Mouse (Mus musculus): ENCODE results near the gene Cd79a. TPM values are rescaled to one million over a fixed set of nuclear protein-coding genes. Genes with fewer than 3 reads are reported as not detected.

The Cd79a gene
- polyA plus RNA-seq, 1 experiment from 2014 or later: 2.3 TPM

GRCm38 (mm10) chr7:24931651-24932050 is 34.5 kb downstream of the Cd79a start:
- Histone ChIP-seq H3K27ac (ENCODE audit: low read length) (no peak overlapping the region), H3K9ac (ENCODE audit: low read length) (no peak overlapping the region), H3K9me3 (replicated peaks; ENCODE audit: control insufficient read depth, low read length) (no peaks in the 10 kb centered on the region), H3K27me3 (ENCODE audit: control insufficient read depth, insufficient read depth, low read length) (peaks cover 75% of the 10 kb centered on the region), H3K4me1 (ENCODE audit: control insufficient read depth, insufficient read depth, low read length) (no peaks in the 10 kb centered on the region), H3K4me3 (replicated peaks; ENCODE audit: low read length) (no peak overlapping the region), H3K4me2 (ENCODE audit: low read depth, low read length) (no peak overlapping the region), H3K36me3 (ENCODE audit: control insufficient read depth, insufficient read depth, low read length) (no peaks in the 10 kb centered on the region)
- WGBS: 3% methylated on average over 15 of the region's 15 CpGs
- no peak for ATAC-seq (ENCODE audit: insufficient read depth, low FRiP score)

- H3K36me3 ChIP-seq (ENCODE audit: control insufficient read depth, insufficient read depth, low read length): no peaks in the 10 kb centered on the region
- no peak overlapping the region for H3K27ac ChIP-seq (ENCODE audit: low read length)
- ATAC-seq (ENCODE audit: insufficient read depth, low FRiP score): no peak
- 6% methylated on average over 6 of the region's 6 CpGs for WGBS
- no peak overlapping the region for H3K4me3 ChIP-seq (replicated peaks; ENCODE audit: low read length)
- no peak overlapping the region for H3K4me2 ChIP-seq (ENCODE audit: low read depth, low read length)
- no peaks in the 10 kb centered on the region for H3K9me3 ChIP-seq (replicated peaks; ENCODE audit: control insufficient read depth, low read length)
- H3K4me1 ChIP-seq (ENCODE audit: control insufficient read depth, insufficient read depth, low read length): peaks cover 7% of the 10 kb centered on the region
- H3K27me3 ChIP-seq (ENCODE audit: control insufficient read depth, insufficient read depth, low read length): peaks cover 83% of the 10 kb centered on the region
- no peak overlapping the region for H3K9ac ChIP-seq (ENCODE audit: low read length)
Measured at GRCm38 (mm10) chr7:24943641-24944040, 46.5 kb downstream of the Cd79a start.

- ATAC-seq (ENCODE audit: insufficient read depth, low FRiP score): no peak
- WGBS: 1% methylated on average over 72 of the region's 72 CpGs
Measured at GRCm38 (mm10) chr7:24944257-24944950, 47.2 kb downstream of the Cd79a start, which contains the start of gene Gm4881. TSS of gene Gm4881 (minus strand) at chr7:24944494.

GRCm38 (mm10) chr7:24947316-24948048 is 50.3 kb downstream of the Cd79a start:
- WGBS: 3% methylated on average over 7 of the region's 7 CpGs
- no peak overlapping the region for H3K27ac ChIP-seq (ENCODE audit: low read length)
- no peak overlapping the region for H3K4me2 ChIP-seq (ENCODE audit: low read depth, low read length)
- peaks cover 97% of the 10 kb centered on the region for H3K27me3 ChIP-seq (ENCODE audit: control insufficient read depth, insufficient read depth, low read length)
- no peak for ATAC-seq (ENCODE audit: insufficient read depth, low FRiP score)
- H3K4me3 ChIP-seq (replicated peaks; ENCODE audit: low read length): no peak overlapping the region
- no peaks in the 10 kb centered on the region for H3K9me3 ChIP-seq (replicated peaks; ENCODE audit: control insufficient read depth, low read length)
- H3K36me3 ChIP-seq (ENCODE audit: control insufficient read depth, insufficient read depth, low read length): no peaks in the 10 kb centered on the region
- H3K4me1 ChIP-seq (ENCODE audit: control insufficient read depth, insufficient read depth, low read length): peaks cover 7% of the 10 kb centered on the region
- no peak overlapping the region for H3K9ac ChIP-seq (ENCODE audit: low read length)

More at GRCm38 (mm10) chr7:24944257-24944950, 47.2 kb downstream of the Cd79a start, which contains the start of gene Gm4881:
- H3K4me3 ChIP-seq (replicated peaks; ENCODE audit: low read length): peak within 1 kb of the TSS; percentile 41
- peak within 1 kb of the TSS; percentile 58; the same call in 1 of the 2 replicates for H3K9ac ChIP-seq (ENCODE audit: low read length)
- H3K4me1 ChIP-seq (ENCODE audit: control insufficient read depth, insufficient read depth, low read length): peaks cover 7% of the 10 kb centered on the region
- H3K9me3 ChIP-seq (replicated peaks; ENCODE audit: control insufficient read depth, low read length): no peaks in the 10 kb centered on the region
- H3K36me3 ChIP-seq (ENCODE audit: control insufficient read depth, insufficient read depth, low read length): no peaks in the 10 kb centered on the region
- peak within 1 kb of the TSS; percentile 59 for H3K4me2 ChIP-seq (ENCODE audit: low read depth, low read length)
- peaks cover 91% of the 10 kb centered on the region for H3K27me3 ChIP-seq (ENCODE audit: control insufficient read depth, insufficient read depth, low read length)
- H3K27ac ChIP-seq (ENCODE audit: low read length): no peak within 1 kb of the TSS

- WGBS: 2% methylated on average over 29 of the region's 29 CpGs
- H3K9me3 ChIP-seq (replicated peaks; ENCODE audit: control insufficient read depth, low read length): no peaks in the 10 kb centered on the region
- H3K27me3 ChIP-seq (ENCODE audit: control insufficient read depth, insufficient read depth, low read length): peaks cover 97% of the 10 kb centered on the region
- H3K4me3 ChIP-seq (replicated peaks; ENCODE audit: low read length): no peak overlapping the region
- no peak overlapping the region for H3K27ac ChIP-seq (ENCODE audit: low read length)
- no peak for ATAC-seq (ENCODE audit: insufficient read depth, low FRiP score)
- H3K4me1 ChIP-seq (ENCODE audit: control insufficient read depth, insufficient read depth, low read length): peaks cover 7% of the 10 kb centered on the region
- H3K36me3 ChIP-seq (ENCODE audit: control insufficient read depth, insufficient read depth, low read length): no peaks in the 10 kb centered on the region
- H3K9ac ChIP-seq (ENCODE audit: low read length): no peak overlapping the region
- H3K4me2 ChIP-seq (ENCODE audit: low read depth, low read length): no peak overlapping the region
Measured at GRCm38 (mm10) chr7:24948774-24949173, 51.6 kb downstream of the Cd79a start.

- no peak overlapping the region for H3K27ac ChIP-seq (ENCODE audit: low read length)
- ATAC-seq (ENCODE audit: insufficient read depth, low FRiP score): peak; percentile 18; the same call in 1 of the 2 replicates
- peaks cover 92% of the 10 kb centered on the region for H3K27me3 ChIP-seq (ENCODE audit: control insufficient read depth, insufficient read depth, low read length)
- H3K4me2 ChIP-seq (ENCODE audit: low read depth, low read length): no peak overlapping the region
- no peak overlapping the region for H3K4me3 ChIP-seq (replicated peaks; ENCODE audit: low read length)
- H3K36me3 ChIP-seq (ENCODE audit: control insufficient read depth, insufficient read depth, low read length): no peaks in the 10 kb centered on the region
- H3K9ac ChIP-seq (ENCODE audit: low read length): no peak overlapping the region
- WGBS: under 1% methylated on average over 8 of the region's 8 CpGs
- no peaks in the 10 kb centered on the region for H3K9me3 ChIP-seq (replicated peaks; ENCODE audit: control insufficient read depth, low read length)
- peaks cover 4% of the 10 kb centered on the region; the same call in 1 of the 2 replicates for H3K4me1 ChIP-seq (ENCODE audit: control insufficient read depth, insufficient read depth, low read length)
Measured at GRCm38 (mm10) chr7:24949958-24950623, 52.9 kb downstream of the Cd79a start.

Other genes with a start within 250 kb of the Cd79a start
- not detected in 2 replicates for gene Tex101, start 220.7 kb upstream of the Cd79a start, polyA plus RNA-seq (2015; fragmentation: Nextera tagmentation; extraction: Ambion mirVana)
- gene BC049730, start 188.1 kb upstream of the Cd79a start, polyA plus RNA-seq (2015; fragmentation: Nextera tagmentation; extraction: Ambion mirVana): not detected in 2 replicates
- not detected in 2 replicates for gene Gm4763, start 170.5 kb upstream of the Cd79a start, polyA plus RNA-seq (2015; fragmentation: Nextera tagmentation; extraction: Ambion mirVana)
- gene Cd177, start 137.1 kb upstream of the Cd79a start, polyA plus RNA-seq (2015; fragmentation: Nextera tagmentation; extraction: Ambion mirVana): 5.2 and 6.8 TPM in 2 replicates
- 1.2 and 1.4 TPM in 2 replicates for gene Ceacam10, start 120.2 kb upstream of the Cd79a start, polyA plus RNA-seq (2015; fragmentation: Nextera tagmentation; extraction: Ambion mirVana)
- gene Gm9844, start 35.2 kb upstream of the Cd79a start, polyA plus RNA-seq (2015; fragmentation: Nextera tagmentation; extraction: Ambion mirVana): 11.4 and 20.6 TPM in 2 replicates
- gene Lypd4, start 27.4 kb upstream of the Cd79a start, polyA plus RNA-seq (2015; fragmentation: Nextera tagmentation; extraction: Ambion mirVana): not detected in 2 replicates
- gene Dmrtc2, start 27.3 kb upstream of the Cd79a start, polyA plus RNA-seq (2015; fragmentation: Nextera tagmentation; extraction: Ambion mirVana): not detected in 2 replicates
- gene Rps19, start 13.0 kb upstream of the Cd79a start, polyA plus RNA-seq (2015; fragmentation: Nextera tagmentation; extraction: Ambion mirVana): 2,107 and 2,375 TPM in 2 replicates
- gene Arhgef1, start 5.5 kb downstream of the Cd79a start, polyA plus RNA-seq (2015; fragmentation: Nextera tagmentation; extraction: Ambion mirVana): 67.2 and 73.5 TPM in 2 replicates
- not detected in 2 replicates for gene Gm4881, start 47.1 kb downstream of the Cd79a start, polyA plus RNA-seq (2015; fragmentation: Nextera tagmentation; extraction: Ambion mirVana)
- 186 and 227 TPM in 2 replicates for gene Rabac1, start 75.4 kb downstream of the Cd79a start, polyA plus RNA-seq (2015; fragmentation: Nextera tagmentation; extraction: Ambion mirVana)
- gene Atp1a3, start 108.6 kb downstream of the Cd79a start, polyA plus RNA-seq (2015; fragmentation: Nextera tagmentation; extraction: Ambion mirVana): 3.5 and 3.9 TPM in 2 replicates
- 3.6 and 4.0 TPM in 2 replicates for gene Grik5, start 175.0 kb downstream of the Cd79a start, polyA plus RNA-seq (2015; fragmentation: Nextera tagmentation; extraction: Ambion mirVana)
- 23.1 and 25.2 TPM in 2 replicates for gene Zfp574, start 175.2 kb downstream of the Cd79a start, polyA plus RNA-seq (2015; fragmentation: Nextera tagmentation; extraction: Ambion mirVana)

Data from stomach, embryonic 16.5 days (tissue).